Mouse (Mus musculus): Measurements from ENCODE around the gene 4931428F04Rik. TPM values are rescaled to one million over a fixed set of nuclear protein-coding genes. Genes with fewer than 3 reads are reported as not detected.

Gene 4931428F04Rik
- total RNA-seq, 4 experiments from 2014 or later, result 20.4 to 25.4 (median 21.7) TPM

DNA sequence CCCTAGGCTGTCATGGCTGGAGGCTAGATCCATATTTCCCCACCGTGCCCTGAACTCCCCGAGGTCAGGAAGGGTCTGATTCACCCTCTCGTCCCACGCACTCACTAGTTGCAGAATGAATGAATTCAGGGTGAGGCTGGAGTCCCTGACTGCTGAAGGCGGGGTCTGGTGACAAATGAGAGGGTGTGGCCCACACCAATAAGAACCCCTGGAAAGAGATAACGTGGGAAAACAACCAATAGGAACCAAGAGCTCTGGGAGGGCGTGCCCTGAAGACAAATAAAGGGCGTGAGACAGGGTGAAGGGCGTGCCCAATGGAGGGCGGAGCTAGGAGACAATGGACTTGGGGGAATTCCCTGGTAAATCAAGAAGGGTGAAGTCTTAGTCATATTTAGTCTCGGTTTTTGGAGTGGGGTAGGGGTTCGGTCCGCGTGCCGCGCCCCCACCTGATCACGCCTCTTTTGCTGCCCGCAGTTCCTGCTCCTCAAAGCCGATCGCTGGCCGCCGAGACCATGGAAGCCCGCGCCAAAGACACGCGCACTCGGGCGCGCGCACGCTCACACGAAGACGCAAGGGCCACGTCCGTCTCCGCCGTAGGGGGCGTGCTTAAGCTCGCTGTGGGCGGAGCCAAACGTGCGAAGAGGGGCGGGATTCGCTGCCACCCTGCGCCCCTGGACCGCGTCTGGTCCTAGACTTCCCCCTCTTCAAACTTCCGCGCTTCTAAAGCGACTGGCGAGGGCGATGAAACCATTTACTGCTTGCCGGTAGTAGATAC is 519 bp downstream of the 4931428F04Rik start:
- DNase-seq (ENCODE audit: low spot score in 2 of 2), result peak; percentile 92 to 95

DNA sequence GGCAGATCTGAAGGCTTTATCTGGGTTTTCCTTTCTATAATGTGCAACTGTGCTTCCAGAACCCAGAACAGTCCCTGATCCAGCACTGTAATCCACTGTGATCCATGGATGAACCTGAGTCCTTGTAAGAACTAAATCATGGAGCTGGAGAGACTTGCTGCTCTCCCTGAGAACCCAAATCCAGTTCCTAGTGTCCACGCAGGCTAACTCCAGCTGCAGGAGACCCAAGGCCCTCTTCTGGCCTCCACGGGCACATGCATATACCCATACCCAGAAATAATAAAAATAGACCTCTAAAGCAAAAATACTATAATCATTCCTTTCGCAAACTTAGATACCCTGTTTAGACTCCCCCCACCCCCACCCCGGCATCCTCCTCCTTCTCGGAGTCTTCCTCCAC is 1.4 kb downstream of the 4931428F04Rik start:
- DNase-seq (ENCODE audit: low spot score in 2 of 2), result no peak

DNA sequence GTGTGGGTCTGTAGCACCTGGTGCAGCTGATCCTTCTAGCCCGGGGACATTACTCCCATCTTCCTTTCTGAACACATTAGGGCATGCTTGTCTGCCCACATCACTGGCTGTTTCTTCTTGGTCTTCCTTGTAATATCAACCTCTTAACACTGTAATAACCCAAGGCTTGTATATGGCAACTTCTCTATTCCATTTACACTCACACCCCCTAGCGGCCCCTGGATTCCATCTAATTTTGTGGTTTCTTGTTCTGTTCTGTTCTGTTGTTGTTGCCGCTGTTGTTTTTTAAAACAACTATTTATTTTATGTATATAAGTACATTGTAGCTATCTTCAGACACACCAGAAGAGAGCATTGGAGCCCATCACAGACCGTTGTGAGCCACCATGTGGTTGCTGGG is 2.8 kb downstream of the 4931428F04Rik start:
- DNase-seq (ENCODE audit: low spot score in 2 of 2), result peak in 1 of 2 experiments; percentile 9

GRCm38 (mm10) chr8:105285514-105285913 is 4.2 kb downstream of the 4931428F04Rik start:
- no peak for DNase-seq (ENCODE audit: low spot score in 2 of 2)

GRCm38 (mm10) chr8:105283074-105283473 is 6.6 kb downstream of the 4931428F04Rik start:
- DNase-seq (ENCODE audit: low spot score in 2 of 2), result no peak

DNA sequence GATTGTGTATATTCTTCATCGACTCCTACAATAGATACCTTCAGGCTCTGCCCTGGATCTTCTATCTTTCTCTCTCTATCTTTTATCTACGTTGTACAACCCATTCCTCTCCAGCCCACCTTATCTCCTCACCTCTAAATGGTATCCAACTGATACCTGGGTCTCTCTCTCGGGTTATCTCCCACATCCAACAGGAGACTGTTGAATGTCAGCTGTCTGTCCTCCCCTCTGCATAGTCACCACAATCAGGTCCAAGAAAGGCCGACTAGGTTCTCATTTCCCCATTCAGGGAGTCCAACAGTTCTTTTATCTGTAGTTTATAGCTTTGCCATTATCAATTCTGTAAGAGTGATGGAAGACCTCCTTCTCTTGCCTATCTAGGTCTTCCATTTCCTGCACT is 7.4 kb downstream of the 4931428F04Rik start:
- no peak for DNase-seq (ENCODE audit: low spot score in 2 of 2)

GRCm38 (mm10) chr8:105281821-105282220 is 7.8 kb downstream of the 4931428F04Rik start:
- no peak for DNase-seq (ENCODE audit: low spot score in 2 of 2)

DNA sequence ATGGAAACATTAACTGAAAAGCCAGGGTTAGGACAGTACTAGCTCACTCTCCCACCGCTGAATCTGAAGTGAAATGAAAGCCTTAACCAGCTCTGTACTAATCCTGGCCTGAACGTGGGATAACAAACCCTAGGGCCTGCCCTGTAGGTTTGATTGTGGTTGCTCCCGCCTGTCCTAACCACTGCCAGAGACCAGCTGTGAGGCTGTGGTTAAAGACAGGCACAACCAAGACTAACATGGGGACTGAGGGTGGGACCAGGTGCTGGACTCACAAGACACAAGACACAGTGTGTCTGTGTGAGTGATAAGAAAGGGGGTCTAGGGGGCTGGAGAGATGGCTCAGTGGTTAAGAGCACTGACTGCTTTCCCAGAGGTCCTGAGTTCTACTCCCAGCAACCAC is 9.1 kb downstream of the 4931428F04Rik start:
- no peak for DNase-seq (ENCODE audit: low spot score in 2 of 2)

DNA sequence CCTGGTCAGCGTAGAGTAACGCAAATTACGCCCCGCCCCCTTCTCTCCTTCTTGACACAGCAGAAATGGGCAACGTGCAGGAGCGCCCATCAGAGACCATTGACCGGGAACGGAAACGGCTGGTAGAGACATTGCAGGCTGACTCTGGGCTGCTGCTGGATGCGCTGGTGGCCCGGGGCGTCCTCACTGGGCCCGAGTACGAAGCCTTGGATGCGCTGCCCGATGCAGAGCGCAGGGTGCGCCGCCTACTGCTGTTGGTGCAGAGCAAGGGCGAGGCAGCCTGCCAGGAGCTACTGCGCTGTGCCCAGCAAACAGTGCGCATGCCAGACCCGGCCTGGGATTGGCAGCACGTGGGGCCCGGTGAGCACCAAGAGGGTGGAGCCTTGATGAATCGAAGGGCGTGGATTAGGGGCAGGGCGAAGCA is 10.7 kb downstream of the 4931428F04Rik start:
- peak; percentile 85 to 92 for DNase-seq (ENCODE audit: low spot score in 2 of 2)

DNA sequence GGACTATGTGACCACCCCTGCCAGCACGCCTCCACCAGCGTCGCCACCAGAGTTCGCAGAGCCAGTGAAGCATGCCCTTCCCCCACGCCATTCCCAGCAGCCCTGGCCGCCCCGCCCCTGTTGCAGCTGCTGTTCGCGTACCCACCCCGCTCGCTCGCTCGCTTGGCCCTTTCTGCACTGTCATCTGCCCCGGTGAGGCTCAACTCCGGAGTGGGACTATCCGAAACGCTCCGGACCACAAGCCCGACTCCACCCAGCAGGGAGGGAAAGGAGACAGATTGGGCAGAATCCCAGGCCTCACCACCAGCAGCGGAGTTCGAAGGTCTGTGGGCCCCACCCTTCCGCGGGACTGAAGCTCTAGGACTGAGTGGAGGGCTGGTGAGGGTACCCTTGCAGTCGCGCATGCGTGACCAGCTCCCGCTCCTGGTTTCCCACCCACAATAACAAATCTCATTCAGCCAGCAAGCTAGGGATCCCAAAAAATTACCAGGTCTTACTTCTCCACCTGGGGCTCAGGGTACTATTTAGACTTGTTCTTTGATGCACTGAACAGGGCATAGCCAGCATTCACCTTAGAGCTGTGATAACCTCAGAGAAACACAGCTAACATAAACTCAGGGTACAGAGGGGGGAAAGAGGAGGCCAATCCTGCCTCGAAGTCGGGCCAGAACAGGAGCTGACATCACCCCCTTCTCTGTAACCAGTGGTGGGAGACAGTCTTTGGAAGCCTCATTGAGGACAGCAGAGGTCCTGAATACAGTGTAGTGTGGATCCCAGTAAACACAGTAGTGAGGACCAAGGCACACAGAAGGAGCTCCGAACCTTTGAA is 13.2 kb downstream of the 4931428F04Rik start:
- no peak for DNase-seq (ENCODE audit: low spot score in 2 of 2)

DNA sequence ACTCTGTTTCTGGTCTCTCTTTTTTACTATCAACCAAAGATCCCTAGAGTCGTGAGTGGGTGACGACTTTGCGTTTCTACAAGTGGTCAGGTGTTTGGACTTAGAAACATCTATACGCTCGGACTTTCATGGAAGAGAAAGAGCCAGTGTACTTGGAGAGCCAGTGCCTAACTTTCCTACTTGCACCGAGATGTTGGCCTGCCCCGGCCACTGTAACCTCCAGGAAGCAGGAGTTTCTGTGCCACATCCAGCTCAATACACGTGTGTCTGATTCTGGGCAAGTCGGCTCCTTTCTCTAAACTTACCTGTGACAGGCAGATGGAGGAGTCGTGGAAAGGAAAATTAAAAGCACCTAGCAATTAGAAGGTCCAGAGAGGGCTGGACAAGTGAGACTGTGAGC is 13.8 kb downstream of the 4931428F04Rik start, which contains the start of gene Nol3:
Nol3 (plus strand) TSS at position 301 of the 400 bp plus-strand sequence.
- no peak for DNase-seq (ENCODE audit: low spot score in 2 of 2)

DNA sequence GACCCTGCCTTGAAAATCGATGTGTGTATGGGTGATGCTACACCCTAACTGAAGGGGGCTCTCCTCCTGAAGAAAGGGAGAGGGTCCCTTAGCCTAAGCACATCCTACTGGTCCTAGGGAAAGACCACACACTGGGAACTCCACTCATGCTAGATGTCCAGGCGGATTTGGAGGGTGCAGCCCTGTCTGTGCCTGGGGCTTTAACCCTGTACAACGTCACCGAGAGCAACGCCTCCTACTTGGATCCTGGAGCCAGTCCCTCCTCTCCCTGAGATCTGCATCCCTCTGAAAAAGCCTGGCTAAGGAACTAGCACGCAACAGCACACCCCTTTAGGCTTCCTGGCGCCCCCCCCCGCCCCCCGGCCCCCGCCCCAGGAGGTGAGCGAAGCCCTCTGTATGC is 14.3 kb downstream of the 4931428F04Rik start:
- no peak for DNase-seq (ENCODE audit: low spot score in 2 of 2)

DNA sequence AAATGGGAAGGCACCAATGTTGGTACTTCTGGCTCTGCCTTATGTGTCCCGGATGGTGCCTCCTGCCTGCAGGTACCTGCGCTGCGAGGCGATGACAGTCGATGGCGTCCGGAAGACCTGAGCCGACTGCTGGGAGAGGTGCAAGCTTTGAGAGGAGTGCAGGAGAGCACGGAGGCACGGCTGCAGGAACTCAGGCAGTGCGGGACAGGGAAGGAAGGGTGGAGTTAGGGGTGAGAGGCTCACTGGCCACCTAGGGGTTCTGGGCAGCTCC is 18.8 kb downstream of the 4931428F04Rik start:
- no peak for DNase-seq (ENCODE audit: low spot score in 2 of 2)

DNA sequence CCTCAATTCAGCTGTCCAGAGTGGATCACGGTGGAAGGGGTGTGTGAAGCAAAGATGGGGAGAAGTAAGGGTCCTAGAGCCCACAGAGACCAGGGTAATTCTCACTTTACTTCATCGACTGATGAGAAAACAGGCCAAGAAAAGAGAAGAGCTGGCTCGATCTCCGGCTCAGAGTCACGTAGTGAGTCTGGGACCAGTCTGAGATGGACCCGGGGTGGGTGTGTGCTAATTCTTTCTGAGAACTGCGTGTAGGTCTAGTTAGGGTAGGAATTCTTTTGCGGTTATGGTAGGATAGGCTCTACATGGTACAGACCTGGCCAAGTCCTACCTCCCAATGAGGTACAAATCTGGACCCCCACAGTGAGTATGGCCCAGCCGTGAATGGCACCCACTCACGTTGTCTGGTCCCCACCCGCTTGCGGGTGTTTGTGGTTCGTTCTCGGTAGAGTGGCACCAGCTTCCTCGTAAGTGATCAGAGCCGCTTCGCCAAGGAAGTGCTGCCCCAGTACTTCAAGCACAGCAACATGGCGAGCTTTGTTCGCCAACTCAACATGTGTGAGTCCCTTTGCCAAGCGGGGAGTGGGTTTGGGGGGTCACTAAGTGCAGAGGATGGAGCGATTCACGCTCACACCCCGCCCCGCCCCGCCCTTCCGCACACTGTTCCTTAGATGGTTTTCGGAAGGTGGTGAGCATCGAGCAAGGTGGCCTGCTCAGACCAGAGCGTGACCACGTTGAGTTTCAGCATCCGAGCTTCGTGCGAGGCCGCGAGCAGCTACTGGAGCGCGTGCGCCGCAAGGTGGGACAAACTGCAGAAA is 19.4 kb downstream of the 4931428F04Rik start:
- no peak for DNase-seq (ENCODE audit: low spot score in 2 of 2)

- DNase-seq (ENCODE audit: low spot score in 2 of 2), result no peak
These were observed 20.2 kb downstream of the 4931428F04Rik start, which contains the start of gene Hsf4 for GRCm38 (mm10) chr8:105269461-105269947. TSS of gene Hsf4 (plus strand) at chr8:105269801.

GRCm38 (mm10) chr8:105269075-105269458 is 20.6 kb downstream of the 4931428F04Rik start:
- DNase-seq (ENCODE audit: low spot score in 2 of 2), result no peak

GRCm38 (mm10) chr8:105268342-105269074 is 21.2 kb downstream of the 4931428F04Rik start:
- peak; percentile 79 to 83 for DNase-seq (ENCODE audit: low spot score in 2 of 2)

DNA sequence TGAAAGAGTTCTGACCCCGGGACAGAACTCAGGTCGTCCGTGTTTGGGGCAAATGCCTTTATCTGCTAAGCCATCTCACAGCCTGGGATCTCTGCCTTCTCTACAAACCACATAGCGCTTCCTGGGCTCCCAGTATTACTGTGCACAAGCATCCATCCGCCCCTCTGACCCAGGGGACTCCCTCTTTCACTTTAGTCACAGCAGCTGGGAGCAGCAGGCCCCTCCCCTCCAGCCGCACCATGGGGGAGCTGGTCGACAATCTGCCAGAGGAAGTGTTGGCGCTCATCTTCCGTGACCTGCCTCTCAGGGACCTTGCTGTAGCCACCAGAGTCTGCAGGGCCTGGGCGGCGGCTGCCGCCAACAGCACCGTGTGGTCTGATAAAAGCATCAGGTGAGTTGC is 22.9 kb downstream of the 4931428F04Rik start:
- DNase-seq (ENCODE audit: low spot score in 2 of 2), result no peak

DNA sequence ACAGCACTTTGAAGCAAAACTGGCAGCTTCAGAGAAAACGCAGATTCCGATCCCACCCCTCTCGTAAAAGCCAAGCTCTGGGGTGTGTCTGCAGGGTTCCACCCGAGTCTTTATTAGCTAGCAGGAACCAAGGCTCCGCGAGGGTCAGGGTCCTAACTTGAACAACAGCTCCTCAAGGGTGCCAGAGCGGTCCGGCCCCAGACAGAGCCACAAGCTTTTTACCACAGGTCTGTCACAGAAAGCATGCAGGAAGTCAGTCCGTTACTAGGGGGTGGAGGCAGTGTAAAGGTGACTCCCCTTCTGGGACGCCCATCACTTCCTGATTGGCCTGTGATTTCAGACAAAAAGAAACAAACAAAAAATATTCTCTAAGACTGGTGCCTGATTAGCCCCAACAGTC is 24.5 kb downstream of the 4931428F04Rik start:
- no peak for DNase-seq (ENCODE audit: low spot score in 2 of 2)

DNA sequence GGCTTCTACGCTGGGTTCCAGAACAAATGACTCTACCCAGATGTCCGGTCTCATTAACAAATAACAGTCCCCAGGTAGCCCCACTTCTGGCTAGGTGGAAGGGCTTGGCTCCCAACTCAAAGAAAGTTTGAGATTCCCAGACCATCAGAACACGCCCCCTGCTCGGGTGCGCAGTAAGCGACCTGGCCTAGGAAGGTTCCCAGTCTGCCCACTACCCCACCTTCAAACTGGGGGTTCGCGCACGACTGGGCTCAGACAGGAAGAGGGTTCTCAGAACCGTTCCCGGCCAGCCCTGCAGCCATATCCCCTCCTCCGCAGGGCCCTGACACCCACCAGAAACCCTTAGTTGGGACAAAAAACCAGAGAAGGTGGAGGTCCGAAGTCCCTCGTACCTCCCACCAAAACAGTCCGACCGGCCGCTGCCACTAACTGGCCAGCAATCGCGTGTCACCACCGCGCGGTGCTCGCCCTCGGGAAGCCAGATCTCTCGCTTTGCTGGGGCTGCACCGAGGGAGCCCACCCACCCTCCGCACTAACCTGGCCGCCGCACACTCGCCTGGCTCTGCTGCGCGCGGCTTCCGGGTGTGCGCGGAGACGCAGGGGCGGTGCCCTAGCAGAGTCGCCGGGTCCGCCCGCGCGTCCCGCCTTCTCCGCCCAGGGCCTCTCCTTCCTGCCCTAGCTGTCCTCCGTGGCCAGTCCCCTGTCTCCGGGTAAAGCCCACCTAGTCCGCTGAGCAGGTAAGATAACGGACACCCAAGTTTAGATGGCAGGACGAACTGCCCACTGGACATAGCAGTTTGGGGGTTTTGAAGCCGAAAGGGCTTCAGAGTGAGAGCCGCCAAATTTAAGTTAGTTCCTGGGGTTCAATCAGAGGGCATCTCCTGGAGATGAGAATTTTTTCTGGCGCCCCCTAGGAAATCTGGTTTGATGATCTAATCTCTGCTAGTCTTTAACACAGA is 25.4 kb downstream of the 4931428F04Rik start, which contains the start of the genes Tradd and Fbxl8:
Tradd (minus strand) TSS at position 586 of the 959 bp plus-strand sequence.
Fbxl8 (plus strand) TSS at position 625 of the 959 bp plus-strand sequence.
- DNase-seq (ENCODE audit: low spot score in 2 of 2), result no peak
